ENCODE assay signal across 11 mouse cellular contexts in the genomic region with DNA sequence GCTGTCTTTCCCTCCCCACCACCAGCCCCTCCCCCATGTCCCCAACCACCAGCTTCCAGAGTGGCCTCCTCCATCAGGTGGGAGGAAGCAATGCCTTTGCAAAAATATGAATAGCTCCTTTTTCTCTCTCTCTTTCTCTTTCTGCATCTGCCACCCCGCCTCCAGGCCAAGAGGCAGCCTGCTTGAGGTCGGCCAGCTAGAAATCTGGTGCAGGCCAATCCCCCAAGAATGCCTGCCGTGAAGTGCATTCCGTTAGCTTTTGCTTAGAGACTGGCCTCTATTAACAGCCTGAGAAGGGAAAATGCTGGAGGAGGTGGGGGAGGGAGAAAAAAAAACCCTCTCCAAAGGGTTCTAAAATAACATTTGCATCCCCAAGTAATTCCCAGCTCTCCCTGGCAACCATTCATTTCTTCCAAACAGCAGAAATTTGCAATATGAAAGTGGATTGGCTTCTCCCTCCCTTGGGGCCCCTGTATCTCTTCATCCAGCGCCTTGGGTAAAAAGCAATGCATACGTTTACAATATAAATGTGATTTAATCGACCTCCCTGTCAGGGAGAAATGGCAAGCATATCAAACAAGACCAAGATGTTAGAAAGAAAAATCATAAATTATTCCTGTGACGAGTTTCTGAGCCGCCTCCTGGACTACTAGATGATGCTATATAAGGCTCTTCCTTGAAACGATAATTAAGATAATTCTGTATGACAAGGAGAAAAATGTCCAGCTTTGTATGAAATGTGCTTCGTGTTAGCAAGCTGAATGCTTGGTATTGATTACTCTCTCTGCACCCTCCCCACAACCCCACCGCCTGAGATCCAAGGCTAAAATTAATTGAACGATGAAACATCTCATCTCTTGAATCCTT.
DNase-seq lines count a peak whose midpoint lies in the region; ATAC-seq and TF ChIP-seq lines count a peak whose summit lies in the region.
"Had no signal": no experiment of that assay in that cellular context is flagged by ENCODE, and none has a peak within 500 bp of the region (broad histone marks: within the 10 kb centered on the region; RNA-seq: fewer than 3 reads in every experiment).

No protein-coding gene starts in this region.

- H3K4me1 ChIP-seq in liver, embryonic 11.5 days (replicated peaks; ENCODE audit: control insufficient read depth, insufficient read depth, low read length), result 0 out of 2 replicates have a peak, but pooled peaks cover 3% of the 10 kb centered on the region
- peaks cover 4% of the 10 kb centered on the region; the same call in 1 of the 2 replicates for H3K4me1 ChIP-seq in liver, embryonic 12.5 days
- peaks cover 32% of the 10 kb centered on the region for H3K4me1 ChIP-seq in forebrain, embryonic 11.5 days (replicated peaks; ENCODE audit: control insufficient read depth, insufficient read depth, low read length)
- H3K4me1 ChIP-seq in limb, embryonic 14.5 days (ENCODE audit: control insufficient read depth, insufficient read depth, low read length), result peaks cover 56% of the 10 kb centered on the region
- H3K4me1 ChIP-seq in liver, postnatal 0 days (ENCODE audit: insufficient read depth), result no peaks in the 10 kb centered on the region

- no peak for TF ChIP-seq POLR2A in limb, embryonic 14.5 days (IDR thresholded peaks at IDR 0.05; ENCODE audit: borderline replicate concordance, extremely low read depth, insufficient read depth, insufficient read length)

- no peak for ATAC-seq in liver, embryonic 11.5 days (replicated peaks; ENCODE audit: low FRiP score)
- no peak for ATAC-seq in liver, embryonic 12.5 days
- ATAC-seq in forebrain, embryonic 11.5 days (replicated peaks; ENCODE audit: low FRiP score), result peak; percentile 62
- ATAC-seq in limb, embryonic 14.5 days (ENCODE audit: low FRiP score, low read depth), result no peak
- ATAC-seq in liver, postnatal 0 days, result no peak
- ATAC-seq: Patski had no signal

- H3K4me3 ChIP-seq in liver, embryonic 11.5 days (ENCODE audit: low read depth, low read length), result no peak overlapping the region
- H3K4me3 ChIP-seq in liver, embryonic 12.5 days, result no peak overlapping the region
- H3K4me3 ChIP-seq in forebrain, embryonic 11.5 days (ENCODE audit: low read depth, low read length), result no peak overlapping the region
- H3K4me3 ChIP-seq in limb, embryonic 14.5 days (replicated peaks; ENCODE audit: low read length), result no peak overlapping the region
- no peak overlapping the region for H3K4me3 ChIP-seq in liver, postnatal 0 days (ENCODE audit: low read depth, low read length)
- H3K4me3 ChIP-seq: lung, embryonic 15.5 days had no signal

- no peaks in the 10 kb centered on the region for H3K27me3 ChIP-seq in liver, embryonic 11.5 days (replicated peaks; ENCODE audit: control insufficient read depth, insufficient read depth, low read length)
- H3K27me3 ChIP-seq in liver, embryonic 12.5 days (replicated peaks), result peaks cover 3% of the 10 kb centered on the region; the same call in 1 of the 2 replicates
- H3K27me3 ChIP-seq in forebrain, embryonic 11.5 days (ENCODE audit: control insufficient read depth, insufficient read depth, low read length), result no peaks in the 10 kb centered on the region
- no peaks in the 10 kb centered on the region for H3K27me3 ChIP-seq in limb, embryonic 14.5 days (ENCODE audit: control insufficient read depth, insufficient read depth, low read length)
- no peaks in the 10 kb centered on the region for H3K27me3 ChIP-seq in liver, postnatal 0 days (ENCODE audit: insufficient read depth, low read length)
- H3K27me3 ChIP-seq: lung, embryonic 15.5 days had no signal

- WGBS in liver, embryonic 11.5 days, result 41% methylated on average over 13 of the region's 13 CpGs
- 44% methylated on average over 13 of the region's 13 CpGs for WGBS in liver, embryonic 12.5 days (ENCODE audit: insufficient replicate concordance)
- 16% methylated on average over 13 of the region's 13 CpGs for WGBS in forebrain, embryonic 11.5 days
- WGBS in limb, embryonic 14.5 days, result 21% methylated on average over 13 of the region's 13 CpGs
- WGBS in liver, postnatal 0 days (ENCODE audit: insufficient replicate concordance), result 58% methylated on average over 13 of the region's 13 CpGs

- DNase-seq in liver, embryonic 11.5 days (ENCODE audit: low spot score), result no peak
- DNase-seq in forebrain, embryonic 11.5 days (ENCODE audit: low spot score), result peak; percentile 76
- peak; percentile 62 for DNase-seq in limb, embryonic 14.5 days (ENCODE audit: low spot score)
- DNase-seq in testis, postnatal 10 days (ENCODE audit: low spot score), result peak; percentile 63
- no peak for DNase-seq in adrenal gland, adult 18-20 months (ENCODE audit: low spot score in 2 of 2)
- no peak for DNase-seq in liver, postnatal 0 days
- no peak for DNase-seq in gastrocnemius, adult 18-20 months (ENCODE audit: low spot score)
- DNase-seq: gastrocnemius, postnatal 36 days had no signal

- TF ChIP-seq CTCF in liver, postnatal 0 days (IDR thresholded peaks at IDR 0.05; ENCODE audit: low read depth), result no peak

- H3K27ac ChIP-seq in liver, embryonic 11.5 days (ENCODE audit: low read depth, low read length), result peak overlapping the region; percentile 70; the same call in 1 of the 2 replicates
- no peak overlapping the region for H3K27ac ChIP-seq in liver, embryonic 12.5 days
- peak overlapping the region; percentile 91 for H3K27ac ChIP-seq in forebrain, embryonic 11.5 days (ENCODE audit: low read depth, low read length)
- H3K27ac ChIP-seq in limb, embryonic 14.5 days (replicated peaks; ENCODE audit: low read depth, low read length), result peak overlapping the region; percentile 61
- H3K27ac ChIP-seq in liver, postnatal 0 days (ENCODE audit: low read depth), result no peak overlapping the region
- H3K27ac ChIP-seq: lung, embryonic 15.5 days had no signal

- H3K9ac ChIP-seq in liver, embryonic 11.5 days (ENCODE audit: low read depth, low read length), result no peak overlapping the region
- no peak overlapping the region for H3K9ac ChIP-seq in liver, embryonic 12.5 days
- H3K9ac ChIP-seq in forebrain, embryonic 11.5 days (ENCODE audit: low read length), result peak overlapping the region; percentile 17; the same call in 1 of the 2 replicates
- H3K9ac ChIP-seq in limb, embryonic 14.5 days (ENCODE audit: low read depth, low read length, severe bottlenecking), result no peak overlapping the region
- no peak overlapping the region for H3K9ac ChIP-seq in liver, postnatal 0 days (replicated peaks)
- H3K9ac ChIP-seq: lung, embryonic 15.5 days had no signal

- no peak for TF ChIP-seq EP300 in liver, postnatal 0 days (IDR thresholded peaks at IDR 0.05; ENCODE audit: low read depth)

- H3K36me3 ChIP-seq in liver, embryonic 11.5 days (ENCODE audit: control insufficient read depth, insufficient read depth, low read length), result no peaks in the 10 kb centered on the region
- no peaks in the 10 kb centered on the region for H3K36me3 ChIP-seq in liver, embryonic 12.5 days
- no peaks in the 10 kb centered on the region for H3K36me3 ChIP-seq in forebrain, embryonic 11.5 days (ENCODE audit: control insufficient read depth, insufficient read depth, low read length)
- no peaks in the 10 kb centered on the region for H3K36me3 ChIP-seq in limb, embryonic 14.5 days (ENCODE audit: control insufficient read depth, insufficient read depth, low read length)
- H3K36me3 ChIP-seq in liver, postnatal 0 days (replicated peaks; ENCODE audit: insufficient read depth, low read length), result no peaks in the 10 kb centered on the region
- H3K36me3 ChIP-seq: lung, embryonic 15.5 days had no signal

- H3K4me2 ChIP-seq in liver, embryonic 11.5 days, result no peak overlapping the region
- H3K4me2 ChIP-seq in liver, embryonic 12.5 days, result no peak overlapping the region
- peak overlapping the region; percentile 27; the same call in 1 of the 2 replicates for H3K4me2 ChIP-seq in forebrain, embryonic 11.5 days (ENCODE audit: low read depth, low read length, severe bottlenecking)
- no peak overlapping the region for H3K4me2 ChIP-seq in limb, embryonic 14.5 days (replicated peaks; ENCODE audit: low read depth, low read length, severe bottlenecking)
- no peak overlapping the region for H3K4me2 ChIP-seq in liver, postnatal 0 days (ENCODE audit: low read depth, low read length)
- H3K4me2 ChIP-seq: lung, embryonic 15.5 days had no signal

- no peaks in the 10 kb centered on the region for H3K9me3 ChIP-seq in liver, embryonic 11.5 days (ENCODE audit: control insufficient read depth, low read length)
- no peaks in the 10 kb centered on the region for H3K9me3 ChIP-seq in liver, embryonic 12.5 days (replicated peaks)
- H3K9me3 ChIP-seq in forebrain, embryonic 11.5 days (ENCODE audit: control insufficient read depth, low read length), result no peaks in the 10 kb centered on the region
- no peaks in the 10 kb centered on the region for H3K9me3 ChIP-seq in limb, embryonic 14.5 days (ENCODE audit: control insufficient read depth, low read length)
- no peaks in the 10 kb centered on the region for H3K9me3 ChIP-seq in liver, postnatal 0 days (ENCODE audit: low read length)
- H3K9me3 ChIP-seq: lung, embryonic 15.5 days had no signal

Comparison
In these comparisons a context has a peak if more than half of its experiments do, and no peak if none do; other contexts are left out.
1. H3K27ac ChIP-seq: peak in liver, embryonic 11.5 days (single experiment), forebrain, embryonic 11.5 days (single experiment) and limb, embryonic 14.5 days (single experiment); none in liver, embryonic 12.5 days (single experiment) and liver, postnatal 0 days (single experiment).
2. DNase-seq: peak in forebrain, embryonic 11.5 days (single experiment), limb, embryonic 14.5 days (single experiment) and testis, postnatal 10 days (single experiment); none in liver, embryonic 11.5 days (single experiment), adrenal gland, adult 18-20 months (0 of 2), liver, postnatal 0 days (single experiment) and gastrocnemius, adult 18-20 months (single experiment).